Mouse (Mus musculus): Measurements from ENCODE around the gene Fgfr2.

DNA sequence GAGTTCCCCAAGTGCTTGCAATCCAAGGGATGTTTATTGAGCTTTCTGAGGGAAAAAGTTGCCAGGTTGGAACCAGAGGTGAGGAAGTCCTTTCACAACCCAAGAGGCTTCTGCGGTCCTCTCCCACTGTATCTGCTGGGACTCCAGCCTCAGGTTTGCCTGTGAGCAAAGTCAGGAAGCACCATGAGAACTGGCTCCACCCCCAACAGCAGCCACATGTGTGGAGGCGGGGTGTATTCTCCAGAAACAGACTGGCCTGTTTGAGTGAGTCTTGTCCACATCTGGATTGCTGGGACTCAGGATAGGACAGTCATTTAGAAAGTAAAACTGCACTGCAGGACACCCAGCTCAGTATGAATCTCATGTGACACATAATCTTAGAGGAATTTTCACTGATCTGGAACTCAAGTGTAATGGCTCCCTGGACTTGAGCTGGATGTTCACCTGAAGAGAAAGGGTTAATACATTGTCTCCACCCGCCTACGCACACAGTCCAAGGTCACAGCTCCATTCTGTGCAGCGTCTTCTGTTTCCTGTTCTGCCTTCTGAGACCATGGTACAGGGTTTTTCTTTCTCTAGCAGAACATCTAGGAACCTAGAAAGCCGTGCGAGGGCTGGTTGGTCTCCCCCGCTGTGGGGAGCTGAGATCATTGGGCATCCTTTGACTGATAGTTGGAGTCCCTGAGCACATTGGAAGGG is 2396.3 kb downstream of the Fgfr2 start:
- no peak for TF ChIP-seq CTCF (IDR thresholded peaks at IDR 0.05; ENCODE audit: low read depth)
- TF ChIP-seq EP300 (IDR thresholded peaks at IDR 0.05; ENCODE audit: low read depth): no peak

All from liver, postnatal 0 days (tissue).